In genomic region chr2:152905036-152905829, GRCm38 (mm10) we compare ENCODE assay signal across 12 mouse cellular contexts. TPM values are rescaled to one million over a fixed set of nuclear protein-coding genes. Genes with fewer than 3 reads are reported as not detected.
DNase-seq lines count a peak whose midpoint lies in the region; ATAC-seq and TF ChIP-seq lines count a peak whose summit lies in the region.
"Had no signal": no experiment of that assay in that cellular context is flagged by ENCODE, and none has a peak within 500 bp of the region (broad histone marks: within the 10 kb centered on the region; RNA-seq: fewer than 3 reads in every experiment).

No protein-coding gene starts in this region.

- no peaks in the 10 kb centered on the region for H3K79me2 ChIP-seq in CH12.LX (replicated peaks; ENCODE audit: control insufficient read depth, extremely low read depth, insufficient read depth, poor library complexity, severe bottlenecking)

- no peaks in the 10 kb centered on the region for H3K36me3 ChIP-seq in kidney, embryonic 14.5 days (ENCODE audit: control insufficient read depth, insufficient read depth, low read length)
- H3K36me3 ChIP-seq in CH12.LX (replicated peaks in 1 of 2; ENCODE audit: control insufficient read depth in 1 of 2, insufficient read depth in 1 of 2, low read length in 1 of 2): peaks cover 0 to 9% of the 10 kb centered on the region in 2 experiments
- no peaks in the 10 kb centered on the region for H3K36me3 ChIP-seq in embryonic facial prominence, embryonic 15.5 days
- H3K36me3 ChIP-seq in limb, embryonic 10.5 days: no peaks in the 10 kb centered on the region
- H3K36me3 ChIP-seq: hindbrain, embryonic 15.5 days; liver, embryonic 15.5 days had no signal

- H3K27ac ChIP-seq in kidney, embryonic 14.5 days (ENCODE audit: low read depth, low read length): no peak overlapping the region
- no peak overlapping the region for H3K27ac ChIP-seq in CH12.LX (ENCODE audit: insufficient read depth, low read depth)
- no peak overlapping the region for H3K27ac ChIP-seq in embryonic facial prominence, embryonic 15.5 days (replicated peaks)
- H3K27ac ChIP-seq in limb, embryonic 10.5 days: peak overlapping the region; percentile 66
- H3K27ac ChIP-seq: hindbrain, embryonic 15.5 days; liver, embryonic 15.5 days had no signal

- no peak overlapping the region for H3K9ac ChIP-seq in kidney, embryonic 14.5 days (ENCODE audit: low read depth, low read length)
- H3K9ac ChIP-seq in CH12.LX (ENCODE audit: insufficient read depth, low read depth): no peak overlapping the region
- no peak overlapping the region for H3K9ac ChIP-seq in embryonic facial prominence, embryonic 15.5 days
- H3K9ac ChIP-seq: hindbrain, embryonic 15.5 days; liver, embryonic 15.5 days had no signal

- TF ChIP-seq POLR2A in CH12.LX (IDR thresholded peaks at IDR 0.05; ENCODE audit: low read depth, low read length): no peak

- no peak for DNase-seq in kidney, postnatal 4 days
- no peak for DNase-seq in CH12.LX (ENCODE audit: extremely low read depth)
- peak; percentile 46 for DNase-seq in limb, embryonic 10.5 days (ENCODE audit: low spot score)
- no peak for DNase-seq in left cerebral cortex, adult 9 months (ENCODE audit: low spot score in 2 of 2)
- no peak for DNase-seq in left cerebral cortex, postnatal 14 days (ENCODE audit: low spot score in 2 of 2)
- no peak for DNase-seq in layer of hippocampus, postnatal 25 days (ENCODE audit: extremely low spot score in 1 of 2, low spot score in 1 of 2)
- DNase-seq: thymus, adult 18-20 months had no signal

- H3K9me3 ChIP-seq in kidney, embryonic 14.5 days (ENCODE audit: control insufficient read depth, low read length): no peaks in the 10 kb centered on the region
- H3K9me3 ChIP-seq in CH12.LX (replicated peaks; ENCODE audit: low read length): peaks cover 7% of the 10 kb centered on the region
- H3K9me3 ChIP-seq in embryonic facial prominence, embryonic 15.5 days (replicated peaks): no peaks in the 10 kb centered on the region
- no peaks in the 10 kb centered on the region for H3K9me3 ChIP-seq in limb, embryonic 10.5 days (replicated peaks)
- H3K9me3 ChIP-seq: hindbrain, embryonic 15.5 days; liver, embryonic 15.5 days had no signal

- H3K4me2 ChIP-seq in kidney, embryonic 14.5 days (replicated peaks; ENCODE audit: low read depth, low read length): no peak overlapping the region; the same call in 1 of the 2 replicates
- no peak overlapping the region for H3K4me2 ChIP-seq in CH12.LX (ENCODE audit: insufficient read depth, low read depth, poor library complexity, severe bottlenecking)
- H3K4me2 ChIP-seq in embryonic facial prominence, embryonic 15.5 days (replicated peaks): no peak overlapping the region
- H3K4me2 ChIP-seq: hindbrain, embryonic 15.5 days; liver, embryonic 15.5 days had no signal

- intact Hi-C loops in left cerebral cortex, postnatal 14 days (cut with DNase I): no loop called here

- peak; percentile 64 for ATAC-seq in kidney, embryonic 14.5 days (ENCODE audit: low FRiP score, low TSS enrichment)
- ATAC-seq in embryonic facial prominence, embryonic 15.5 days (ENCODE audit: insufficient number of reproducible peaks, low FRiP score, low TSS enrichment, low read depth): peak; percentile 65; the same call in 1 of the 2 replicates
- ATAC-seq: forebrain, embryonic 14.5 days had no signal

- peaks cover 19% of the 10 kb centered on the region for H3K4me1 ChIP-seq in kidney, embryonic 14.5 days (ENCODE audit: control insufficient read depth, insufficient read depth, low read length)
- peaks cover 20 to 49% of the 10 kb centered on the region in 2 experiments for H3K4me1 ChIP-seq in CH12.LX (ENCODE audit: control insufficient read depth in 1 of 2, insufficient read depth in 2 of 2)
- H3K4me1 ChIP-seq in embryonic facial prominence, embryonic 15.5 days: peaks cover 25% of the 10 kb centered on the region
- H3K4me1 ChIP-seq in limb, embryonic 10.5 days: peaks cover 65% of the 10 kb centered on the region
- H3K4me1 ChIP-seq: liver, embryonic 15.5 days had no signal

- dilution Hi-C loops in CH12.LX (cut with MboI; ENCODE audit: extremely low pct_ligation_motif_present, extremely low pct_unique_long_range_greater_than_20kb, low sequenced_read_pairs): no loop called here

- H3K4me3 ChIP-seq in kidney, embryonic 14.5 days (ENCODE audit: low read length): no peak overlapping the region
- H3K4me3 ChIP-seq in CH12.LX (replicated peaks in 1 of 3; ENCODE audit: low read depth in 2 of 3, low read length in 2 of 3, poor library complexity in 1 of 3): no peak overlapping the region
- H3K4me3 ChIP-seq in embryonic facial prominence, embryonic 15.5 days (replicated peaks): no peak overlapping the region
- H3K4me3 ChIP-seq in limb, embryonic 10.5 days: no peak overlapping the region
- H3K4me3 ChIP-seq: hindbrain, embryonic 15.5 days; liver, embryonic 15.5 days had no signal

- TF ChIP-seq EP300 in CH12.LX (IDR thresholded peaks at IDR 0.05; ENCODE audit: low read length): no peak

- TF ChIP-seq RAD21 in CH12.LX (IDR thresholded peaks at IDR 0.05; ENCODE audit: low read depth, low read length): no peak

- 41% methylated on average over 11 of the region's 11 CpGs for WGBS in kidney, embryonic 14.5 days
- 39% methylated on average over 11 of the region's 11 CpGs for WGBS in embryonic facial prominence, embryonic 15.5 days
- 55% methylated on average over 11 of the region's 11 CpGs for WGBS in limb, embryonic 10.5 days

- H3K27me3 ChIP-seq in kidney, embryonic 14.5 days (ENCODE audit: control insufficient read depth, insufficient read depth, low read length): no peaks in the 10 kb centered on the region
- peaks cover 10% of the 10 kb centered on the region for H3K27me3 ChIP-seq in CH12.LX (replicated peaks)
- H3K27me3 ChIP-seq in embryonic facial prominence, embryonic 15.5 days: peaks cover 1% of the 10 kb centered on the region
- peaks cover 11% of the 10 kb centered on the region for H3K27me3 ChIP-seq in limb, embryonic 10.5 days (ENCODE audit: low read depth, poor library complexity, severe bottlenecking)
- H3K27me3 ChIP-seq: hindbrain, embryonic 15.5 days had no signal

- TF ChIP-seq CTCF in CH12.LX (conservative IDR thresholded peaks at IDR 0.05 in 1 of 2, IDR thresholded peaks at IDR 0.05 in 1 of 2; ENCODE audit: low read depth in 2 of 2, low read length in 2 of 2): no peak

- in situ Hi-C loops in CH12.LX (cut with MboI; ENCODE audit: low pct_ligation_motif_present, low pct_unique_long_range_greater_than_20kb, low sequenced_read_pairs): loop anchor here (25.0 kb wide), 1 partner anchor 682 kb away; no protein-coding TSS in a partner anchor

TF ChIP-seq in CH12.LX, 34 proteins besides CTCF, POLR2A, EP300 and RAD21 (continues in another document):
- TF ChIP-seq MEF2A (IDR thresholded peaks at IDR 0.05; ENCODE audit: borderline replicate concordance, low read depth, low read length): peak; percentile 73

RNA-seq across cellular contexts. Expression of gene Mylk2, which starts 5.9 kb away (rescaled TPM):
- 0.13 TPM in 1 of 2 replicates, not detected in the other for polyA plus RNA-seq in kidney, embryonic 14.5 days (2014; fragmentation: Nextera tagmentation; extraction: Ambion mirVana)
- total RNA-seq in CH12.LX (2012; rRNA removed) (0.47 and 0.97 TPM in 2 replicates), CH12.LX (2014; rRNA removed) (1.3 TPM in 2 replicates)
- 2.4 TPM in 2 replicates for polyA plus RNA-seq in CH12.LX (2012; ENCODE audit: insufficient read length, low read depth)
- 0.73 and 0.92 TPM in 2 replicates for polyA plus RNA-seq in embryonic facial prominence, embryonic 15.5 days (2015; fragmentation: Nextera tagmentation; extraction: Ambion mirVana)
- not detected in 2 replicates for polyA plus RNA-seq in limb, embryonic 10.5 days (2016; fragmentation: Nextera tagmentation; extraction: Ambion mirVana)
- total RNA-seq in left cerebral cortex, postnatal 14 days (2021): not detected
- not detected for total RNA-seq in layer of hippocampus, postnatal 25 days (2021)
- polyA plus RNA-seq: forebrain, embryonic 14.5 days had no signal

RNA-seq across cellular contexts. Expression of gene Foxs1, which starts 27.8 kb away (rescaled TPM):
- 4.4 and 4.8 TPM in 2 replicates for polyA plus RNA-seq in kidney, embryonic 14.5 days (2014; fragmentation: Nextera tagmentation; extraction: Ambion mirVana)
- total RNA-seq in CH12.LX (2012; rRNA removed) (6.1 and 7.1 TPM in 2 replicates), CH12.LX (2014; rRNA removed) (7.8 and 9.1 TPM in 2 replicates)
- polyA plus RNA-seq in CH12.LX (2012; ENCODE audit: insufficient read length, low read depth): 7.6 and 9.5 TPM in 2 replicates
- polyA plus RNA-seq in embryonic facial prominence, embryonic 15.5 days (2015; fragmentation: Nextera tagmentation; extraction: Ambion mirVana): 3.4 TPM in 2 replicates
- polyA plus RNA-seq in limb, embryonic 10.5 days (2016; fragmentation: Nextera tagmentation; extraction: Ambion mirVana): 0.26 and 0.64 TPM in 2 replicates
- 1 to 10 TPM; 1.2 to 1.7 TPM for total RNA-seq in left cerebral cortex, postnatal 14 days (2021)
- total RNA-seq in layer of hippocampus, postnatal 25 days (2021): 1 to 10 TPM in 1 of 2 experiments, under 1 TPM in 1; 0.56 to 1.0 TPM

RNA-seq across cellular contexts. Expression of gene Dusp15, which starts 46.3 kb away (rescaled TPM):
- 2.3 and 2.5 TPM in 2 replicates for polyA plus RNA-seq in kidney, embryonic 14.5 days (2014; fragmentation: Nextera tagmentation; extraction: Ambion mirVana)
- total RNA-seq in CH12.LX (2012; rRNA removed) (0.08 TPM in 1 of 2 replicates, not detected in the other), CH12.LX (2014; rRNA removed) (not detected in 2 replicates)
- 0.13 and 0.16 TPM in 2 replicates for polyA plus RNA-seq in CH12.LX (2012; ENCODE audit: insufficient read length, low read depth)
- 0.29 and 0.53 TPM in 2 replicates for polyA plus RNA-seq in embryonic facial prominence, embryonic 15.5 days (2015; fragmentation: Nextera tagmentation; extraction: Ambion mirVana)
- 0.58 and 0.68 TPM in 2 replicates for polyA plus RNA-seq in limb, embryonic 10.5 days (2016; fragmentation: Nextera tagmentation; extraction: Ambion mirVana)
- 10 to 100 TPM; 23.2 to 28.3 TPM for total RNA-seq in left cerebral cortex, postnatal 14 days (2021)
- 10 to 100 TPM; 14.5 to 17.1 TPM for total RNA-seq in layer of hippocampus, postnatal 25 days (2021)
- polyA plus RNA-seq: liver, embryonic 15.5 days had no signal

RNA-seq across cellular contexts. Expression of gene Ttll9, which starts 57.1 kb away (rescaled TPM):
- polyA plus RNA-seq in kidney, embryonic 14.5 days (2014; fragmentation: Nextera tagmentation; extraction: Ambion mirVana): 1.1 and 1.2 TPM in 2 replicates
- 1.4 and 1.7 TPM in 2 replicates for total RNA-seq in CH12.LX (2012; rRNA removed)
- total RNA-seq in CH12.LX (2014; rRNA removed): 1.5 and 1.6 TPM in 2 replicates
- 1.7 and 1.9 TPM in 2 replicates for polyA plus RNA-seq in CH12.LX (2012; ENCODE audit: insufficient read length, low read depth)
- 1.2 and 4.3 TPM in 2 replicates for polyA plus RNA-seq in embryonic facial prominence, embryonic 15.5 days (2015; fragmentation: Nextera tagmentation; extraction: Ambion mirVana)
- 0.53 and 1.7 TPM in 2 replicates for polyA plus RNA-seq in limb, embryonic 10.5 days (2016; fragmentation: Nextera tagmentation; extraction: Ambion mirVana)
- 1 to 10 TPM; 3.1 to 3.2 TPM for total RNA-seq in left cerebral cortex, postnatal 14 days (2021)
- 1 to 10 TPM in 1 of 2 experiments, under 1 TPM in 1; 0.94 to 1.3 TPM for total RNA-seq in layer of hippocampus, postnatal 25 days (2021)

RNA-seq across cellular contexts. Expression of gene Tpx2, which starts 57.5 kb away (rescaled TPM):
- 107 and 124 TPM in 2 replicates for polyA plus RNA-seq in kidney, embryonic 14.5 days (2014; fragmentation: Nextera tagmentation; extraction: Ambion mirVana)
- 66.1 and 70.9 TPM in 2 replicates for total RNA-seq in CH12.LX (2012; rRNA removed)
- 98.0 and 105 TPM in 2 replicates for total RNA-seq in CH12.LX (2014; rRNA removed)
- 123 and 127 TPM in 2 replicates for polyA plus RNA-seq in CH12.LX (2012; ENCODE audit: insufficient read length, low read depth)
- polyA plus RNA-seq in embryonic facial prominence, embryonic 15.5 days (2015; fragmentation: Nextera tagmentation; extraction: Ambion mirVana): 60.1 and 60.6 TPM in 2 replicates
- 141 and 147 TPM in 2 replicates for polyA plus RNA-seq in limb, embryonic 10.5 days (2016; fragmentation: Nextera tagmentation; extraction: Ambion mirVana)
- 1 to 10 TPM; 2.6 to 3.0 TPM for total RNA-seq in left cerebral cortex, postnatal 14 days (2021)
- 1 to 10 TPM; 1.5 to 2.6 TPM for total RNA-seq in layer of hippocampus, postnatal 25 days (2021)
